Mouse (Mus musculus) thymus, adult 2 months (tissue): ENCODE results near the gene Fam19a1. TPM values are rescaled to one million over a fixed set of nuclear protein-coding genes. Genes with fewer than 3 reads are reported as not detected.

Experiments used
- DNase-seq: peaks from one replicate; pipeline ENCODE4 v3.0.0; 2021
- H3K27ac ChIP-seq: fragments of 200-500 bp; 2 replicates; pipeline ENCODE4 v1.5.1; 2012; ENCODE audit warnings: low read length, control low read depth; ENCODE audit not compliant: control insufficient read depth, insufficient read depth
- H3K27me3 ChIP-seq: fragments of 200-500 bp; 2 replicates; pipeline ENCODE4 v1.6.1; 2012; ENCODE audit warnings: mild to moderate bottlenecking, low read length, moderate library complexity, mixed read lengths; ENCODE audit not compliant: control insufficient read depth, insufficient read depth
- H3K36me3 ChIP-seq: fragments of 200-500 bp; 2 replicates; pipeline ENCODE4 v1.6.1; 2012; ENCODE audit warnings: mild to moderate bottlenecking, low read length, moderate library complexity; ENCODE audit not compliant: control insufficient read depth, insufficient read depth
- H3K4me1 ChIP-seq: fragments of 200-500 bp; replicated peaks from 2 replicates; pipeline ENCODE4 v1.6.1; 2012; ENCODE audit warnings: low read length; ENCODE audit not compliant: control insufficient read depth, insufficient read depth
- H3K4me3 ChIP-seq: fragments of 200-500 bp; 2 replicates; pipeline ENCODE4 v1.5.1; 2012; ENCODE audit warnings: mild to moderate bottlenecking, low read length, control low read depth, moderate library complexity; ENCODE audit not compliant: control insufficient read depth, insufficient read depth
- CTCF ChIP-seq: fragments of 200-500 bp; IDR thresholded peaks from 2 replicates; pipeline ENCODE4 v1.5.1; 2012; ENCODE audit warnings: mild to moderate bottlenecking, control low read depth, low read length, moderate library complexity, borderline replicate concordance; ENCODE audit not compliant: control insufficient read depth, poor library complexity, insufficient read depth; ENCODE audit errors: extremely low read depth
- POLR2A ChIP-seq: fragments of 200-500 bp; IDR thresholded peaks from 2 replicates; pipeline ENCODE4 v1.6.1; 2012; ENCODE audit warnings: mild to moderate bottlenecking, low read length, control low read depth, moderate library complexity; ENCODE audit not compliant: control insufficient read depth, poor library complexity, insufficient read depth; ENCODE audit errors: extremely low read depth
- WGBS: fragments of 180-500 bp; shearing (Covaris S2); methylation state at CpG from one replicate; pipeline ENCODE4 v1.1.7; 2018; 5-methylcytosine and 5-hydroxymethylcytosine counted together
- polyA plus RNA-seq: library from polyadenylated mRNA; depleted of rRNA; stranded (reverse); fragments of >200 nt; gene quantifications from 2 replicates; pipeline ENCODE4 v1.2.3, GENCODE M21; 2012

Gene Fam19a1
- polyA plus RNA-seq, 1 experiment, result 0.05 TPM

GRCm38 (mm10) chr6:96369544-96369943, 256.6 kb downstream of the Fam19a1 start:
- no peak overlapping the region for H3K27ac ChIP-seq
- TF ChIP-seq POLR2A (no peak), CTCF (no peak)
- H3K36me3 ChIP-seq, result no peaks in the 10 kb centered on the region
- 95% methylated on average over 3 of the region's 3 CpGs for WGBS
- no peaks in the 10 kb centered on the region for H3K4me1 ChIP-seq
- no peak overlapping the region for H3K4me3 ChIP-seq
- H3K27me3 ChIP-seq, result no peaks in the 10 kb centered on the region
- DNase-seq, result no peak

DNA sequence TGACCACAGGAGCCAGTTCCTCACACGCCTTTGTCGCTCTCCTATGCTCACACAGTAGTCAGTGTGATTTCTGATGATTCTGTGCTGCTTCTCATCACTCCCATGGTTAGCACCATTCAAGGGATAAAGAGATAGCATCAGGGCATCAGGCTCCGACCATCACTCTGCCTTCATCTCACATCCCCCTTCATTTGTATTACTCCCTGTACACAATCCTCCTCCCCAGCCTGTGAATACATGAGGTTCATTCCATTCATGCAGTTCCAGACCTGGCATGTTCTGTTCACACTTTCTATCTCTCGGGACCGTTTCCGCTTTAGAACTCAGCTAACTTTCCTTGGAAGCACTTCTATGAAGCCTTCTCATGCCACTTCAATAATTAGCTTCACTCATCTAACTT, 259.9 kb downstream of the Fam19a1 start:
- no peak overlapping the region for H3K27ac ChIP-seq
- WGBS, result 94% methylated on average over 6 of the region's 6 CpGs
- no peaks in the 10 kb centered on the region for H3K4me1 ChIP-seq
- H3K36me3 ChIP-seq, result no peaks in the 10 kb centered on the region
- DNase-seq, result no peak
- TF ChIP-seq CTCF (no peak), POLR2A (no peak)
- H3K27me3 ChIP-seq, result no peaks in the 10 kb centered on the region
- H3K4me3 ChIP-seq, result no peak overlapping the region

- no peak for DNase-seq
- 94% methylated on average over 2 of the region's 2 CpGs for WGBS
- no peak for TF ChIP-seq CTCF
These were observed 260.3 kb downstream of the Fam19a1 start for GRCm38 (mm10) chr6:96373274-96373673.

DNA sequence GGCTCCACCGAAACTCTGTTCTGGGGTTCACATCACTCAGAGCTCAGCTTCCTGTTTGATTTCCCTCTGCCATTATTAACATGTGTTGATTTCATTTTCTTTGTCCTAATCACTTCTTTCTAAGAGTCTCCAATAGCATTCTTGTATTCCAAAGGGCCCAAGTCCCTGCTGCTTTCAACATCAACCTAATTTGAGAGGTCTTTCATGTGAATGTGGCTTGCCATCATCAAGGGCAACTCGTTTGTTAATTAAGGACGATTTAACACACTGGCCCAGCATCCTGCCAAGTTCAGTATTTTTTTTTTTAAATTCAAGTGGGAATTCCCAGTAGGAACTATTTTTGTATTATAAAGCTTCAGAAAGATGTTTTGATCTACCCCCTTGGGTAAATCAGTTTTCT, 263.8 kb downstream of the Fam19a1 start:
- no peak for DNase-seq
- Histone ChIP-seq H3K4me3 (no peak overlapping the region), H3K36me3 (no peaks in the 10 kb centered on the region), H3K27ac (no peak overlapping the region), H3K4me1 (no peaks in the 10 kb centered on the region), H3K27me3 (no peaks in the 10 kb centered on the region)
- no peak for TF ChIP-seq CTCF
- TF ChIP-seq POLR2A, result no peak
- WGBS, result 87% methylated on average over 3 of the region's 3 CpGs

More at GRCm38 (mm10) chr6:96373274-96373673, 260.3 kb downstream of the Fam19a1 start:
- Histone ChIP-seq H3K36me3 (no peaks in the 10 kb centered on the region), H3K27ac (no peak overlapping the region), H3K4me1 (no peaks in the 10 kb centered on the region), H3K4me3 (no peak overlapping the region), H3K27me3 (no peaks in the 10 kb centered on the region)

- Histone ChIP-seq H3K4me1 (no peaks in the 10 kb centered on the region), H3K27ac (no peak overlapping the region), H3K4me3 (no peak overlapping the region), H3K36me3 (no peaks in the 10 kb centered on the region), H3K27me3 (no peaks in the 10 kb centered on the region)
- WGBS, result 79% methylated on average over 4 of the region's 4 CpGs
- TF ChIP-seq POLR2A (no peak), CTCF (no peak)
- DNase-seq, result no peak
These were observed 266.3 kb downstream of the Fam19a1 start for GRCm38 (mm10) chr6:96379229-96379628.

DNA sequence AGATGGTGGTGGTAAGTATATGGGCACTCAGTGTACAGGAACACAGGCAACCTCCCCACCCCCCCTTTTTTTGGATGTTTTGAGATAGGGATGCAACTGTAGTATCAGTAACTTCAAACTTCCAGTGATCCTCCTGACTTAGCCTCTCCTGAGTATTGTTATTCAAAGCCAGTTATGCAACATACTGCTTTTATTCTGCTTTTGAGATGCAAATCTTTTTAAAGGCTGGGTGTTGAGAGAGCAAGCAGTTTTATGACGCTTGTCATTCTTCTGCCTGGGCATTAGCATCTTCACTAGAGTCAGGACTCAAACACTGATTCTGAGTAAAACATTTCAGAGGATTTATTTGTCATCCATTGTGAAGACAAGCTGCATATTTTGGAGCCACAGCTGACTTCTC, 271.5 kb downstream of the Fam19a1 start:
- H3K27me3 ChIP-seq, result no peaks in the 10 kb centered on the region
- H3K4me3 ChIP-seq, result no peak overlapping the region
- no peaks in the 10 kb centered on the region for H3K4me1 ChIP-seq
- no peaks in the 10 kb centered on the region for H3K36me3 ChIP-seq
- no peak overlapping the region for H3K27ac ChIP-seq
- WGBS, result 93% methylated on average over 1 of the region's 1 CpGs
- no peak for DNase-seq
- TF ChIP-seq CTCF, result no peak
- no peak for TF ChIP-seq POLR2A

- Histone ChIP-seq H3K36me3 (no peaks in the 10 kb centered on the region), H3K27me3 (no peaks in the 10 kb centered on the region), H3K4me3 (no peak overlapping the region), H3K27ac (no peak overlapping the region), H3K4me1 (no peaks in the 10 kb centered on the region)
- 89% methylated on average over 4 of the region's 4 CpGs for WGBS
- no peak for TF ChIP-seq CTCF
- TF ChIP-seq POLR2A, result no peak
- no peak for DNase-seq
These were observed 305.9 kb downstream of the Fam19a1 start for GRCm38 (mm10) chr6:96418866-96419265.
